Mouse (Mus musculus) gastrocnemius, adult 8-10 months (tissue): ENCODE measurements around the gene Strn3. TPM values are rescaled to one million over a fixed set of nuclear protein-coding genes. Genes with fewer than 3 reads are reported as not detected.
"Not testable (repeated sequence)": the region's sequence is repeated elsewhere in the genome, so short reads cannot be mapped to it uniquely, and the experiment has no call there.

Experiments
- DNase-seq, 2 experiments: peaks; one replicate each; pipeline ENCODE4 v3.0.0; 2022; ENCODE audit warnings: low spot score in 2 of 2
- total RNA-seq, 4 experiments: library from RNA; stranded (reverse); gene quantifications; 2 replicates each; pipeline ENCODE4 v1.2.4; 2022

Strn3 gene
- total RNA-seq, 4 experiments from 2014 or later, result 152 to 162 (median 156) TPM

- no peak for DNase-seq
Observed at GRCm38 (mm10) chr12:51621161-51621560, 70.5 kb downstream of the Strn3 start.

GRCm38 (mm10) chr12:51620572-51620971 is 71.1 kb downstream of the Strn3 start:
- DNase-seq, result no peak

GRCm38 (mm10) chr12:51612361-51612760 is 79.3 kb downstream of the Strn3 start:
- no peak for DNase-seq

- DNase-seq, result no peak
Observed at GRCm38 (mm10) chr12:51606138-51606537, 85.6 kb downstream of the Strn3 start.

GRCm38 (mm10) chr12:51603306-51603705 is 88.4 kb downstream of the Strn3 start:
- no peak for DNase-seq

- no peak for DNase-seq
Observed at GRCm38 (mm10) chr12:51594030-51594470, 97.6 kb downstream of the Strn3 start.

- DNase-seq, result peak in 1 of 2 experiments; percentile 4
Observed at GRCm38 (mm10) chr12:51593229-51594029, 98.3 kb downstream of the Strn3 start, which contains the start of gene Coch. Coch (plus strand) TSS chr12:51593341.

- no peak for DNase-seq
Observed at GRCm38 (mm10) chr12:51592888-51593228, 98.8 kb downstream of the Strn3 start.

- DNase-seq, result no peak
Observed at GRCm38 (mm10) chr12:51591921-51592320, 99.8 kb downstream of the Strn3 start.

GRCm38 (mm10) chr12:51589263-51589662 is 102.4 kb downstream of the Strn3 start:
- DNase-seq, result no peak

- DNase-seq, result not testable (repeated sequence)
Observed at GRCm38 (mm10) chr12:51577816-51578215, 113.9 kb downstream of the Strn3 start.

GRCm38 (mm10) chr12:51572651-51573050 is 119.0 kb downstream of the Strn3 start:
- no peak for DNase-seq

- no peak for DNase-seq
Observed at GRCm38 (mm10) chr12:51569944-51570343, 121.8 kb downstream of the Strn3 start.

GRCm38 (mm10) chr12:51569472-51569871 is 122.2 kb downstream of the Strn3 start:
- no peak for DNase-seq

- no peak for DNase-seq
Observed at GRCm38 (mm10) chr12:51567225-51567624, 124.5 kb downstream of the Strn3 start.

- no peak for DNase-seq
Observed at GRCm38 (mm10) chr12:51561416-51561815, 130.3 kb downstream of the Strn3 start.

Other genes with a start within 250 kb of the Strn3 start
- under 1 TPM; 0.31 to 0.48 (median 0.38) TPM for gene Coch, start 98.6 kb downstream of the Strn3 start, total RNA-seq
- 10 to 100 TPM; 59.5 to 66.4 (median 62.1) TPM for gene Ap4s1, start 864 bp downstream of the Strn3 start, total RNA-seq
- gene Hectd1, start 137.6 kb upstream of the Strn3 start, total RNA-seq, result 10 to 100 TPM; 90.1 to 99.0 (median 95.5) TPM